Mouse (Mus musculus) mouse trophoblast stem cell (cell line): ENCODE results near the gene Slc25a25.
"Not testable (repeated sequence)": the region's sequence is repeated elsewhere in the genome, so short reads cannot be mapped to it uniquely, and the experiment has no call there.

Experiments
- in situ Hi-C, 2 experiments: fragments of 300-500 bp; cut with MseI, MboI; formaldehyde crosslinking; loops; 2 replicates in 1 of 2; 3 replicates in 1 of 2; pipeline ENCODE4 v1.15.1; 2025

The Slc25a25 gene

DNA sequence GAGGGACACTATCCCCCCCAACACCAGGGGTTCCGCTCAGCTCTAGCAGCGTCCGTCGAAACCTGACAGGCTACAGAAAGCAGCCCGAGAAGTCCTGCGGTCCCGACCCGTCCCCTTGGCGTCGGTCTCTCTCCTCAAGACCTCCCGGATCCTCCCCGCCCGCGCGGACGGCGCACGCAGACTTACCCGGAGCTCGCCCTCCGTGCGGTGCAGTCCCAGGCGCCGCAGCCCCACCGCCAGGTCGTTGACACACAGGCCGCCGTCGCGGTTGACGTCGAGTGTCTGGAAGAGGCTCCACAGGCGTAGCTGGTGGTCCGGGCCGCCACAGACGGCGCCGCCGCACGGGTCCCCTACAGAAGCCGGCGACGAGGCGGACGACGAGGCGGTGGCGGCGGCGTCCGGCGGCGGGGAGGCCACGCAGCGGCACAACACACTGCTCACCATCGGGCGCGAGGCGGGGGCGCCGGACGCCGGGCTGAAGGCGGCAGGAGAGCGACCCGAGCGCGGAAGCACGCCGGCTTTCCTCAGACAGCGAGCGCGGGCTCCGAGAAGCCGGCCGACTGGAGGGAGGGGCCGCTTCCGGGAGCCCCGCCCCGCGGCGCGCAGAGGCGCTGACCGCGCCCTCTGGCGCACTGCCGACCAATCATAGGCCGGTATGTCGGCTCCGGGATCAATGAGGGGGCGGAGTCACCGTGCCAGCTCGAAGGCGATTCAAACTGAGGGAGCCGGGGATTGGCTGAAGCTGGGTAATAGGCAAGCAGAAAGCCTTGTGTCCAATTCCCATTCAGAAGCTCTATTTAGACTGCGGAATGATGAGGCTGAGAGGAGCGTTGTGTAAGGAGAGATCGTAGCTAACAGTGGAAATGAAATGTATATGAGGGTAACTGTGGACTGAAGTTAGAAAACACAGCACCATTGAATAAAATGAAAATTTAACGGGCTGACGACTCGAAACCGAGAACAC lies at the start of gene Slc25a25:
Gene Slc25a25, minus strand, starts transcription at position 565 of the 964 bp plus-strand sequence.
- in situ Hi-C loops: no loop called here

DNA sequence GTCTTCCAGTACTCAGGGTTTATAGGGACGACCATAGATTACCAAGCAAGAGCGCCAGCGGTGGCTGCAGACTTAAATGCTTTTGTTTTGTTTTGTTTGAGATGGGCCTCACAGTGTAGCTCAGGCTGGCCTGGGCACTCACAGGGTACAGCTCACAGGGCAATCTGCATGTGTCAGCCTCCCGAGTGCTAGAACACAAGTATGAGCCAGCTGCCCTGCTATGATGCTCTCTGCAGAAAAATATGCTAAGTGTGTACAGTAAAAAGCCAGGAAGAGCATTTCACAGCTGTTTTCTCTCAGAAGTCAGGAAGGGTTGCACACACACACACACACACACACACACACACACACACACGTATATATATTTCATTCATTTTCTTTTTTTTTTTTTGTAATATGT lies 49.2 kb upstream of the Slc25a25 start:
- in situ Hi-C loops: no loop called here

DNA sequence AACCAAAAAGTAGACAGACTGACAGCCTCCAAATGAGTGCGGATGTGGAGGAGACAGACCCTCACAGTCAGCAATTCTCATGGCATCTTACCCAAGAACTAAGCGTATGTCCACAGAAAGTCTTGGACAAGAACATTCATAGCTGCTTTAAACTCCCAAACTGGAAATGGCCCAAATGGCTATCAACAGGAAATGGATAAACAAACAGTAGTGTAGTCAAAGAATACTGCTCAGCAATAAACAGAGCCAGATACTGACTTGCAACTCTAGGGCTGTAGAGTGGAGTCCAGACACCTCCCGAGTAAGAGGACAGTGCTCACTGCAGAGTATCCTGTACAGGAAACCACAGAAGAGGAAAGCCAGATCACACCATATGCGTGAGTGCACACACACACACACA lies 48.1 kb upstream of the Slc25a25 start:
- in situ Hi-C loops: no loop called here

DNA sequence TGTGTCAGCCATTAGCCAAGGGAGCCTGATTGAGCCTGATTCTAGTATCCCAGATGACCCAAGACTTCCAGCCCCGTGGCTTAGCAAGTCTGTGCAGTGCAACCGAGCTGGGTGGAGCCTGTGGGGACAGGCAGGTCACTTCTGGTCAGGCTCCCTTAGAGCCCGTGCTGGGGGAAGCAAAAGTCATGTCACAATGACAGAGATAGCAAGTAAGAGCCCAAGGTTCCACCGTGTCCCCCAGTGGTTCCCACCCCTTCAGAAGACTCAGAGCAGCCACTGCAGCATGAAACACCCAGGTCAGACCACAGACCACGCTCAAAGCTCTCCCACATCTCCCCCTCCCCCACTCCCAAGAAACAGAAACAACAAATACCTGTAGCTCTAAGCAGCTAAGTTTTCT lies 44.9 kb upstream of the Slc25a25 start:
- in situ Hi-C loops: no loop called here

DNA sequence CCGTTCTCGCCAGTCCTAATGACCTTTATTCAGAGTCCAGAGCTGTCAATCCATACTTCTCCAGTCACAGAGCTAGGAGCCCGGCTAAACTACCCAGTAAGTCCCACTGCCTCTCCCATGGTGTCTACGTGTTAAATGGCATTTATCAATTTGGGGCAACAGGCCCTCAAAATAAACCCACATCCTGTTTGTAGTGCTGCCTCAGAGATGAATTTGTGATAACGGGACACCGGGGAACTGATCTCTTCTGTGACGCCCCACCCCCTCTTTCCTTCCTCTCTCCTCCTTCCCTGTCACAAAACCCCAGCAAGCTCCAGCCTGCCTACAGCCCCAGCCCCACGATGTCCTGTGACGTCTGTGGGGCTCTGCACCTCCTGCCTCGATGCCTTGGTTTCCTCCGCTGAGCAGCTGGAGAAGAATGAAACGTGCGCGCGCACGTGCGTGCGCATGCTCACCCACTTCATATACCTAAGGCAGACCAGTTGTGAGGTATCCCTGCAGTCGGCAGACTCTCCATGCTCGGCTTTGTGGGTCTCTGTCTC lies 44.0 kb upstream of the Slc25a25 start:
- in situ Hi-C loops: no loop called here

DNA sequence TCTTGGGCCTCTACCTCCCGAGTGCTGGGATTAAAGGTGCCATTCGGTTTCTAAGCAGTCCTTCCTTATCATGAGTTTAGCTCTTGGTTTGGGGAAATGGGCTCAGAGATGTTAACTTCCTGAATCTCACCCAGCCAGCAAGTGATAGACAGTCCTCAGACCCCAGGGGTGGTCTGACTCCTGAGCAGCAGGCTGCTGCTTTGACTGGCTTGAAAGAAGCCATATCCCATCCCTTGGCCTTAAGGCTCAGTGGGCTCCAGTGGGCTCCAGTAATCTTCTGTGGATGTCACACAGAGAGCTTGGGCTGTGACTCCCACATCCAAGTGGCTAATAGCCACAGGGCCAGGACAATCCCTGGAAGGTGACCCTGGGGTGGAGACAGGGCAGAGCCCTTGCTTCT lies 43.3 kb upstream of the Slc25a25 start:
- in situ Hi-C loops: no loop called here

DNA sequence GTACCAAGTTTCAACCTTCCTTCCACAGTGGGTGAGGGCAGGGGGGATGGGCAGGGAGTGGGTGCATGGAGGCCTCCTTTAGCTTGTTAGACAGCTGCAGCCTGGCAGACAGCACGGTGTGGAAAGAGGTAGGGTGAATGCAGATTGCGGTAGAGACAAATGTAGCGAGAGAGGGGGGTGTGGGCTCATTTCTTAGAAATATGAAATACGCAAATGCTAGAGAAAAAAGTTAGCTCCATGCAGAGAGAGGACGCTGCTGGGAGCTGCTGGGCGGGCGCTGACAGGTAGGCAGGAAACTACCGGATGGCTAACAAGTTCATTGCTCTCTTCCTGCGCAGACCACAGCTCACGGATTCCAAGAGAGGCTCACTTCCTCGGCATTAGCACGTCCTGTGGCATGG lies 42.1 kb upstream of the Slc25a25 start:
- in situ Hi-C loops: no loop called here

DNA sequence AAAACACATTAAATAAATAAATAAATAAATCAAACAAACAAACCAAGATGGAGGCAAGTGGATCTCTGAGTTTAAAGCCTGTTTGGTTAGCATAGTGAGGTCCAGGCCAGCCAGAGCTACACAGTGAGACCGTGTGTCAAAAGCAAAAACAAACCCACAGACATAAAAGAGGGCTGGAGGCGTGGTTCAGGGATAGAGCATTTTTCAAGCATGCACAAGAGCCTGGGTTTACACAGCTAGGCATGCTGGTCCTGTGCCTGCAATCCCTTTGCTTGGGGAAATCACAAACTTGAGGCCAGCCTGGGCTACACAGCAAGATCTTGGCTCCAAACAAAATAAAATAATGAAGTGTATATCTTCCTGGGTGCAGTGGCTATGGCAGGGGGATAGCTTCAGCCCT lies 41.4 kb upstream of the Slc25a25 start:
- in situ Hi-C loops: no loop called here

DNA sequence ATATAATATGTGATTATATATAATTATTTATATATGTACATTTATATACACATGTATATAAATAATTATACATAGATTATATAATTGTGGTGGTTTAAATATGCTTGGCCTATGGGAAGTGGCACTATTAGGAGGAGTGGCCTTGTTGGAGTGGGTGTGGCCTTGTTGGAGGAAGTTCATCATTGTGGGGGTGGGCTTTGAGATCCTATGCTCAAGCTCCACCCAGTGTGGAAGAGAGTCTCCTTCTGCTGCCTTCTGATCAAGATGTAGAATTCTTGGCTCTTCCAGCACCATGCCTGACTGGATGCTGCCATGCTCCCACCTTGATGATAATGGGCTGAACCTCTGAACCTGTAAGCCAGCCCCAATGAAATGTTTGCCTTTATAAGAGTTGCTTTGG lies 39.5 kb upstream of the Slc25a25 start:
- in situ Hi-C loops: not testable (repeated sequence)

DNA sequence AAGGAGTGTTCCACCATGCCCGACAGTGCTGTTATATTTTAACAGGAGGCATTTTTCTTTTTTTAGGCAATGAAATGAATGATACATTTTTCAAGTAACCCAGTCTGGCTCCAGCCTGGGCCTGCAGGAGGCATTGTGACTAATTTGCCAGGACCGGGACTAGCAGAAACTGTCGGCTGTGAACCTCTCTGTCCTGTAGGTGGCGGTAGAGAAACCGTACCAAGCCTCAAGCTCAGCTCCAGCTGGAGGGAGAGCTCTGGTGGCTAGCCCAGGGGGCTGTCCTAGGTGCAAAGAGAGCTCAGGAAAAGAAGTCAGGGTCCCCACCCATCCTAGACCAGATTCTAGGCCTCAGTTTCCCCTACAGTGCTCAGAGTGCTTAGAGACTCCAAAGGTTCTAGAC lies 37.4 kb upstream of the Slc25a25 start:
- in situ Hi-C loops: loop anchor here (5.0 kb wide), 2 partner anchors 79 to 86 kb away; no protein-coding TSS in a partner anchor

DNA sequence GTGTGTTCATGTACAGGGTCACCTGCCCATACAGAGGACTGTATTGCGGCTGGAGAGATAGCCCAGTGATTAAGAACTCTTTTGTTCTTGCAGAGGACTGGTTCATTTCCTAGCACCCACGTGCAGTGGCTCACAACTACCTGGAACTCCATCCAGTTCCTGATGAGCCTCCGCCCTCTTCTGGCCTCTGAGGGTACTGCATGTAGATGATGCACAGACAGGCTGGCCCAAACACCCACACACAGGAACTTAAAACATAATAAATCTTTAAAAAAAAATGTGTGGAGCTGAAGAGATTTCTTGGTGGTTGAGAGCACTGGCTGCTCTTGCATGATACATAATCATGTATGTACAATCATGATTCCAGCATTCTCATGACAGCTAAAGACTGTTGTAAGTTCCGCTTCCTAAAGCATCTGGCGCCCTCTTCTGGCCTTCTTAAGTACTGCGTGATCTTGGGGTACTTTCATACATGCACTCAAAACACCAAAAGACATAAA lies 35.9 kb upstream of the Slc25a25 start:
- in situ Hi-C loops: loop anchor here (5.0 kb wide), 2 partner anchors 80 to 85 kb away; no protein-coding TSS in a partner anchor

DNA sequence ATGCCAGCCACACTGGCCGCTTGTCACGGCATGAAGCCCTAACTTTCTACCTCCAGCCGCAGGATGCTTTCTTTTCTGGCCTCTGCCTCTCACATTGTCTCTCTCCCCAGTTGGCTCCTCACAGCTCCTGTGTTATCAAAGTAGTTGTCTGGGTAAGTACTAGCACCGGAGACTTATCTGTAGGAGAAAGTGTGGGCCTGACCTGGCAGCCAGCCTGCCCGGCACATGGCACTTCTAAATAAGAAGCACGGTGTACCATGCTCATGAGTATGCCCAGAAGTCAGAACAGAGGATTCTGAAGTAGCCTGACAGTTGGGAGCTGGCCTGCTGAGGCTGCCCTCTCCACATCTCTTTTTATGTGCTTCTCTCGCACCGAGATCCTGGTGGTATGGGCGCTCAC lies 34.9 kb upstream of the Slc25a25 start:
- in situ Hi-C loops: loop anchor here (5.0 kb wide), 2 partner anchors 81 to 84 kb away; no protein-coding TSS in a partner anchor

DNA sequence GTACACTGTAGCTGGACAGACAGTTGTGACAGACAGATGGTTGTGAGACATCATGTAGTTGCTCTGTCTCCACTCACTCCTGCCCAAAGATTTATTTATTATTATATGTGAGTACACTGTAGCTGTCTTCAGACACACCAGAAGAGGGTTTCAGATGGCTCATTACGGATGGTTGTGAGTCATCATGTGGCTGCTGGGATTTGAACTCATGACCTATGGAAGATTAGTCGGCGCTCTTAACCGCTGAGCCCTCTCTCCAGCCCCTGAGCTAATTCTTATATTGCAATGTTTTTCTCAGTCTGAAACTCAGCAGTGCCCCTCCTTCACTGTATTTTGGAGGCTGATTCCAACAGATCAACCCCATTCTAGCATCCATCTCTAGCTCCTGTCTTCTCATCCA lies 34.5 kb upstream of the Slc25a25 start:
- in situ Hi-C loops: loop anchor here (5.0 kb wide), 2 partner anchors 82 to 83 kb away; no protein-coding TSS in a partner anchor

DNA sequence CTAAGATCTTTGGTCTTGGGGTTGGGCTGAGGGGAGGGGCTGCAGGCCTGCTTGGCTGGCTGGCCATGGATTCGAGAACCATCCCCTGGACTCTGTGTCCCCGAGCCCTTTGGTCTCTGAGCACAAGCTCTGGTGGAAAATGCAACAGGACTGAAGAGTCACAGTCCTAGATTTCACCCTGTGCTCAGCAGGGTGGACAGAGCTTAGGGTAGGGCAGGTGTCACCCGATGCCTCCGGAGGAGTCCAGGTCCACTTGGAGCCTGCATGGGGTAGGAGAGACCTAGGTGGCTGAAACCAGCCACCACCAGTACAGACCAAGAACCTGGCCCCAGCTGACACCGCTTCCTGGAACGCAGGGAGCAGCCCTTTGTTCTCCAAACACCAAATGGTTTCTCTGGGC lies 33.7 kb upstream of the Slc25a25 start:
- in situ Hi-C loops: loop anchor here (5.0 kb wide), 2 partner anchors 82 to 83 kb away; no protein-coding TSS in a partner anchor

DNA sequence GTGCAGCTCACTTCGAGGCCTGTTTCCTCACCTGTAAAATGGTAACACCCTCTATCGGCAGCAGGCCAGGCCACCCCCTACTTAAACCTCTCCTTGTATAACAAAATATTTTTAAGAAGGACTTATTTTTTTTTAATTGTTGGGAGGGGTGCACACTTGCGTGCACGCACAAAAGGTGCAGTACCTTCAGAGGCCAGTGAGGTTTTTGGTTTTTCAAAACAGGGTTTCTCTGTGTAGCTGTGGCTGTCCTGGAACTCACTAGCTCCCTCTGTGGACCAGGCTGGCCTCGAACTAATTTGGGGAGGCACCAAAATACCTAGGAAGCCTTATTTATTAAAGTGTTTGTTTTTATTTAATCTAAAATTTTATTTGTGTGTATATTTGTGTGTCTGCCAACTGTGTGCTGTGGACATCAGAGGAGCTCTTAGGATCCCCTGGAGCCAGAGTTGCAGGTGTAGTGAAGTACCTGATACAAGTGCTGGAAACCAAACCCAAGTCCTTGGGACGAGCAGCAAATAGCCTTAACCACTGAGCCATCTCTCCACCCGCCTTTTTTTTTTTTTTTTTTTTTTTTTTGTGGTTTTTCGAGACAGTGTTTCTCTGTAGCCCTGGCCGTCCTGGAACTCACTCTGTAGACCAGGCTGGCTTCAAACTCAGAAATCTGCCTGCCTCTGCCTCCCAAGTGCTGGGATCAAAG lies 32.1 kb upstream of the Slc25a25 start:
- in situ Hi-C loops: no loop called here

DNA sequence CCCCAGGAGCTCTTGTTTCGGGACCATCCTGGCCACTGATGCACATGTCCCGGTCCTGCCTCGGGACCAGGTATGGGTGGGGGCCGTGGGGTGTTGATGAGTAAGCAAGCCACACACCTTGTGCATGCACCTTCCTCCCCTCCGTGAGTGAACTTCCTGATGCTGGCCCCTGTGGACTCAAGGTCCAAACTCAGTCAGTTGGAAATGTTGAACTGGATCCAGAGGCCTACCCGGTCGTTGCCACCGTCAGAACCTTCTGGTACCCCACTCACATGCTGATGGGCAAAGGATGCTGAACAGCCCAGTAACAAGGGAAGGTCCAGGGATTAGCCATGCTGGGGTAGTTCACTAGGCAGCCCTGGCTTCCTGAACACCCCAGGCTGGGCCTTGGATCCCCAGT lies 31.1 kb upstream of the Slc25a25 start:
- in situ Hi-C loops: no loop called here

DNA sequence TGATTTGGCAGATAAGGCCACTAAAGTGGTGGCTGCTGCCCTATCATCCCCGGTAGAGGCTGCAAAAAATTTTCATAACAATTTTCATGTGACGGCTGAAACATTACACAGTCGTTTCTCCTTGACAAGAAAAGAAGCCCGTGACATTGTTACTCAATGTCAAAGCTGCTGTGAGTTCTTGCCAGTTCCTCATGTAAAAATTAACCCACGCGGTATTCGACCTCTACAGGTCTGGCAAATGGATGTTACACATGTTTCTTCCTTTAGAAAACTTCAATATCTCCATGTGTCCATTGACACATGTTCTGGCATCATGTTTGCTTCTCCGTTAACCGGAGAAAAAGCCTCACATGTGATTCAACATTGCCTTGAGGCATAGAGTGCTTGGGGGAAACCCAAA lies 24.1 kb upstream of the Slc25a25 start:
- in situ Hi-C loops: not testable (repeated sequence)

DNA sequence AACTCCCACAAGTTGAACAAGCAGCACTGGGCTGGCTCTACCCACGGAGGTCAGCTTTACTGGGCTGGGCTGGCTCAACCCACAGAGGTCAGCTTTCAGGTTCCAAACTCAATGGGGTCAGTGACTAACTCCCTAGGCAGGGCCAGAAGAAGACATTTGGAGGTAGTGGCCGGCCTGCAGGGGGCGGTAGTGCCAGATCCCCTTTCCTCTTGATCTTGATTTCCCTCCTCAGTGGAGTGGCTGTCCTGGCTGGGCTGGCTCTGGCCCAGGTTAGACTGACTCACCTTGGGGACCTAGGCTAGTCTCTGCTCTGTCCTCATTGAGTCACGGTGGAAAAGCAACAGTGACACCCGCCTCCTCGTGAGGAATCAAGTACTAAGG lies 20.4 kb upstream of the Slc25a25 start:
- in situ Hi-C loops: no loop called here

DNA sequence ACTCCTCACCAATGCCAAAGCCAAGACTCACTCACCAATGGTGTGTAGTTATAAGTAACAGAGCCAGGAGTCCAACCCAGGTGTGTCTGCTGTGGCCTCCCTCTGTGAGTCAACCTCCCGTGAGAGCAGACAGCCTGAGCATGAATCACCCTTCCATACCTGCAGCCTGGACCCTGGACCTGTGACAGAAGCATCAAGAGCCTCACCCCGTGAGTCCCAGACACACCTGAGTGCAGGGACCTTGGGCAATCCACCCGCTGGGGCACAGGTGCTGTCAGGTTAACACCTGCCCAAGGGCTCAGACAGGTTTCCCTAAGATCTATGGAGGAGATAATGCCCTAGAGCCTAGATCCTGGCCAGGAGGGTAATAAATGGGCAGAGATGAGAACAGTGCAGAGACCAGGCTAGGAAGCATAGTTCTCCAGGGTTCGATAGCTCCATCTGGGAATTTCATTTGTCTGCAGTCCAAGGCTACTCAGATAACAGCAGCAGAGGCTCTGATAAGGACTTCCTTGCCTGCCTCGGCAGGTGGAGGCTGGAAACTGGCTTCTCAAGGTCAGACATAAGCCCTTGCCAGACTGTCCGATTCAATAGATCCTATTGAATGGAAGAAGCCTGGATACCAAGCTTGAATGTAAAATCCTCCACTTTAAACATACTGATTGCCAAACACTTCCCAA lies 19.9 kb upstream of the Slc25a25 start:
- in situ Hi-C loops: no loop called here

DNA sequence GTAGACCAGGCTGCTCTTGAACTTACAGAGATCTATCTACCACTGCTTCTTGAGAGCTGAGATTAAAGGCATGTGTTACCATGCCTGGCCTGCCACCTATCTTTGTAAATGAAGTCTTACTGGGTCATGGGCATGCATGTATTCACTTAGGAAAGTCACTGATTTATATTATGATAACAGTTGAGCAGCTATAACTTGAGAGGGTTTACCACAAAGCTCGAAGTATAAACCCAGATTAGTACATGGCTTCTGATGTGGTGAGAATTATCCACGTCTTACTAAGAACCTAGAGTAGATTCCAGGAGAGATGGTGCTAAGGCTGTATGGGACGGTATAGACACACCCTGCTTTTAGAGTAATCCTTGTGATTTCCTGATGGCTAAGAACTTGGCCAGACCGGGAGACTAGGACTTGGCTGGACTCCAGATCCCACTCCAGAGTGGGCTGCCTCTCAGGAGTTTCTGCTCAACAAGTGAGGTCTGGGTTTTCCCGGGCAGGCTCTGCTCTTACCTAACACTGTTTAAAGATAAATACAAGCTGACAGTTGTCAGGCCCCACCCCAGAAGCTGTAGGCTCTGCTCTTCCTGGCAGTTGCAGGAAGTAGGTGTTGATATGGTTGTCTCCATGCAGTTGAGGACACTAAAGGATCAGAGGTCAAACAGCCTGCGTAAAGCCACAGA lies 13.1 kb upstream of the Slc25a25 start:
- in situ Hi-C loops: no loop called here

DNA sequence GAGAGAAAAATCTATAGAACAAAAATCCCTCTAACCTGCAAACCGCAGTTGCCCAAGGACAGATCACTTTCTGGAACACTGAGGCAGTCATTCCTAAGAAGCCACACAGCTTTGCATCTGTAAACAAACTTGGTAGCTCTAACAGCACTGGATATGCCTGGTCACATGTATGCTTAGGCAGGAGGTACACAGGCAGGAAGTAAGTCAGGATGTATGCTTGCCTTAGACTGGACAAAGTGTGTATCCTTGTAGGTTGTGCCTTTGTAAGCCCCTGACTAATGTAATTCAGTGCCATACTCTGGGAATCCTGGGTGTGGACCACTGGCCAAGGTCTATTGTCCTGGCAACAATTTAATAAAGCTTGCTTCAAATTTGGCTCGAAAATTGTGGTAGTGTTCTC lies 12.5 kb upstream of the Slc25a25 start:
- in situ Hi-C loops: no loop called here
